Mouse (Mus musculus): Measurements from ENCODE around the gene Siglecf. TPM values are rescaled to one million over a fixed set of nuclear protein-coding genes. Genes with fewer than 3 reads are reported as not detected.
A peak's percentile ranks its signal among the peaks of the same experiment; 100 is the strongest.

Gene Siglecf
- polyA plus RNA-seq, 1 experiment from 2014 or later, result not detected

DNA sequence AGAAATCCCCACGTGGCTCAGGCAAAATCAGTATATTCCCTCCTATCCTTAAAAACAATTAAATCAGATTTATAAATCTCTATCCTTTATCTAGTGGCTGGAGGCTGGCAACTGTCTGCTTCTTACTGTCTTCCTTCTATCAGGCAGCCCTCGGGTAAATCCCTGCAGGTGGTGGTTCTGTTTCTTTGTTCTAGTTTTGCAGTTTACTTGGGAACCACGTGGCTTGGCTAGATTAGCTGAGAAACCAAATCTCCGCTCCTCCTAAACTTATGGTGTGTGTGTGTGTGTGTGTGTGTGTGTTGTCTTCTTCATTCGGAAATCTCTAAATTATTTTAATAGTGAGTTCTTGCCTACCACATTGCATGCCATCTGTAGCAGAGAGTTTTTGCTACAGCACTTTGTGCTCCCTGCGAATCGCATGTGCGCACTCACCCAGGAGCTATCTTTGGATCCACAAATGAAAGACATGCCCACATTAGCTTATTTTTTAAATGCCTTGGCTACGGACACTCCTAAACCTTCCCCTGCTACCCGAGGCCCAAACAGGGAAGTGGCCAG lies 24.8 kb upstream of the Siglecf start:
- Histone ChIP-seq H3K27ac (no peak overlapping the region), H3K36me3 (ENCODE audit: insufficient read depth, low read length) (no peaks in the 10 kb centered on the region), H3K27me3 (ENCODE audit: insufficient read depth, low read length) (no peaks in the 10 kb centered on the region), H3K4me2 (ENCODE audit: low read length) (no peak overlapping the region), H3K4me1 (replicated peaks; ENCODE audit: insufficient read depth, low read length) (no peaks in the 10 kb centered on the region), H3K9ac (ENCODE audit: low read depth, low read length) (no peak overlapping the region), H3K4me3 (replicated peaks; ENCODE audit: low read depth, low read length) (no peak overlapping the region), H3K9me3 (replicated peaks; ENCODE audit: low read length) (no peaks in the 10 kb centered on the region)
- ATAC-seq (replicated peaks; ENCODE audit: low FRiP score, low read depth), result no peak
- no peak for TF ChIP-seq CTCF (IDR thresholded peaks at IDR 0.05; ENCODE audit: low read depth)
- no peak for DNase-seq (ENCODE audit: low spot score)
- WGBS, result 65% methylated on average over 10 of the region's 10 CpGs

DNA sequence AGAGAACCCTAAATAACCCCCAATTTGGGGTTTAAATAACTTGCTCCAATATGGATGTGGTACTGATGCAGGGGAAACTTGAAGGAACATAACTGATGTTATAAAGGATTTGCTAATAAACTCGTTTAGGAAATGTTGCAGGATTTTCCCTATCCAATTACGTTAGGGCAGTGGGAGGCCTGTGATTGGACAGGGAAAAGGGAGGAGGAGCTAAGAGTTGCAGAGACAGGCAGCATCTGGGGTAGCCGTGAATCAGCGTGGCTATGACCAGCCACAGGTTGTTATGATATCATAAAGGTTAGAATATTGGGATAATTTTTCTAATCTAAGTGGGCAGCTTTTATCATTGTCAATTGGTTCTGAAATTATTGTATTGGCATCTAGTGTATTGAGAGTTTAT lies 23.0 kb upstream of the Siglecf start:
- 68% methylated on average over 4 of the region's 4 CpGs for WGBS
- no peaks in the 10 kb centered on the region for H3K9me3 ChIP-seq (replicated peaks; ENCODE audit: low read length)
- no peak for TF ChIP-seq CTCF (IDR thresholded peaks at IDR 0.05; ENCODE audit: low read depth)

GRCm38 (mm10) chr7:43333203-43333602 lies 17.9 kb upstream of the Siglecf start:
- no peak overlapping the region for H3K4me3 ChIP-seq (replicated peaks; ENCODE audit: low read depth, low read length)
- no peaks in the 10 kb centered on the region for H3K36me3 ChIP-seq (ENCODE audit: insufficient read depth, low read length)
- H3K4me2 ChIP-seq (ENCODE audit: low read length), result no peak overlapping the region
- no peaks in the 10 kb centered on the region for H3K4me1 ChIP-seq (replicated peaks; ENCODE audit: insufficient read depth, low read length)
- ATAC-seq (replicated peaks; ENCODE audit: low FRiP score, low read depth) (no peak), DNase-seq (ENCODE audit: low spot score) (no peak)
- peak; percentile 60 for TF ChIP-seq CTCF (IDR thresholded peaks at IDR 0.05; ENCODE audit: low read depth)
- 33% methylated on average over 5 of the region's 7 CpGs for WGBS
- no peak overlapping the region for H3K27ac ChIP-seq
- no peaks in the 10 kb centered on the region for H3K9me3 ChIP-seq (replicated peaks; ENCODE audit: low read length)
- H3K9ac ChIP-seq (ENCODE audit: low read depth, low read length), result no peak overlapping the region
- no peaks in the 10 kb centered on the region for H3K27me3 ChIP-seq (ENCODE audit: insufficient read depth, low read length)

More for the DNA sequence above, 23.0 kb upstream of the Siglecf start:
- Histone ChIP-seq H3K4me3 (replicated peaks; ENCODE audit: low read depth, low read length) (no peak overlapping the region), H3K9ac (ENCODE audit: low read depth, low read length) (no peak overlapping the region), H3K4me1 (replicated peaks; ENCODE audit: insufficient read depth, low read length) (no peaks in the 10 kb centered on the region), H3K36me3 (ENCODE audit: insufficient read depth, low read length) (no peaks in the 10 kb centered on the region), H3K27me3 (ENCODE audit: insufficient read depth, low read length) (no peaks in the 10 kb centered on the region), H3K27ac (no peak overlapping the region), H3K4me2 (ENCODE audit: low read length) (no peak overlapping the region)
- ATAC-seq (replicated peaks; ENCODE audit: low FRiP score, low read depth) (no peak), DNase-seq (ENCODE audit: low spot score) (no peak)

DNA sequence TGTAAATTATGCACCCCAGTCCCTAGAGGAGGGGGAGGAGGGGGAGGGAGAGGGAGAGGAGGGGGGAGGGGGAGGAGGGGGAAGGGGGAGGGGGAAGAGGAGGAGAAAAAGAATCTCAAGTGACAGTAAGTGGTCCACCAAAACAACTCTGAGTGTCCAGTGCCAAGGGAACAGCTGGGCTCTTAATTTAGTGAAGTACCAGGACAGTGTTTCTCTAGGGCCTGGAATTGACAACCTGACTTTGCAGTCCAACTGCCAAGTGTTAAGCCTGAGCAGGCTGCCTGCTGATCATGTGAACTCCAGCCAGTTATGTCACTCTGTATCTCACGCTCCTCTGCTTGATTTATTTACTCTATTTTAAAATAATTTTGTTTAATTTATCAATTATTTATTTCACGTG lies 17.2 kb upstream of the Siglecf start:
- TF ChIP-seq CTCF (IDR thresholded peaks at IDR 0.05; ENCODE audit: low read depth), result no peak
- Histone ChIP-seq H3K4me1 (replicated peaks; ENCODE audit: insufficient read depth, low read length) (no peaks in the 10 kb centered on the region), H3K36me3 (ENCODE audit: insufficient read depth, low read length) (no peaks in the 10 kb centered on the region), H3K27ac (no peak overlapping the region), H3K27me3 (ENCODE audit: insufficient read depth, low read length) (no peaks in the 10 kb centered on the region), H3K4me2 (ENCODE audit: low read length) (no peak overlapping the region), H3K9ac (ENCODE audit: low read depth, low read length) (no peak overlapping the region), H3K4me3 (replicated peaks; ENCODE audit: low read depth, low read length) (no peak overlapping the region), H3K9me3 (replicated peaks; ENCODE audit: low read length) (no peaks in the 10 kb centered on the region)
- ATAC-seq (replicated peaks; ENCODE audit: low FRiP score, low read depth), result no peak
- 57% methylated on average over 2 of the region's 2 CpGs for WGBS
- DNase-seq (ENCODE audit: low spot score), result no peak

GRCm38 (mm10) chr7:43340771-43341170 lies 10.4 kb upstream of the Siglecf start:
- peak; percentile 10 for DNase-seq (ENCODE audit: low spot score)
- Histone ChIP-seq H3K9me3 (replicated peaks; ENCODE audit: low read length) (no peaks in the 10 kb centered on the region), H3K36me3 (ENCODE audit: insufficient read depth, low read length) (no peaks in the 10 kb centered on the region), H3K27ac (no peak overlapping the region), H3K4me1 (replicated peaks; ENCODE audit: insufficient read depth, low read length) (no peaks in the 10 kb centered on the region), H3K9ac (ENCODE audit: low read depth, low read length) (no peak overlapping the region), H3K4me2 (ENCODE audit: low read length) (no peak overlapping the region), H3K27me3 (ENCODE audit: insufficient read depth, low read length) (no peaks in the 10 kb centered on the region), H3K4me3 (replicated peaks; ENCODE audit: low read depth, low read length) (no peak overlapping the region)
- no peak for ATAC-seq (replicated peaks; ENCODE audit: low FRiP score, low read depth)
- WGBS, result 38% methylated on average over 4 of the region's 4 CpGs
- TF ChIP-seq CTCF (IDR thresholded peaks at IDR 0.05; ENCODE audit: low read depth), result no peak

DNA sequence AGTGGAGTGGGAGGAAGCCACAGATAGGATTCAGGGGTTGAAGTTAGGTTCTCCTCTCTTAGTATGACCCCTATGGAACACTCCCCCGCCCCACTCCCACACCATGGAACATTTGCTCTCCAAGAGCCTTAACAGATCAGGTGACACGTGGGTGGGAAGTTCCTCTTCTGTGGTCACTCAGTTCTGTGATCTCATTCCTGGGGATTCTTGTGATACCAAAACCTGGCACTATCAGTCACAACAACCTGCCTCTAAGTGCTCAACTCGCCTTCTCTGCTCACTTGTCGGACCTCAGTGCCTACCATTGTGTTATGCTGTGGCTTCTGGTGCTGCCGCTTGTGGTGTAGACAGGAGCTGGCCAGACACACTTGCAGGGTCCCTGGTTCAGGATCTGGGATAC lies 8.0 kb upstream of the Siglecf start:
- Histone ChIP-seq H3K9me3 (replicated peaks; ENCODE audit: low read length) (no peaks in the 10 kb centered on the region), H3K9ac (ENCODE audit: low read depth, low read length) (no peak overlapping the region), H3K27ac (no peak overlapping the region), H3K27me3 (ENCODE audit: insufficient read depth, low read length) (no peaks in the 10 kb centered on the region), H3K4me2 (ENCODE audit: low read length) (no peak overlapping the region), H3K36me3 (ENCODE audit: insufficient read depth, low read length) (no peaks in the 10 kb centered on the region), H3K4me3 (replicated peaks; ENCODE audit: low read depth, low read length) (no peak overlapping the region), H3K4me1 (replicated peaks; ENCODE audit: insufficient read depth, low read length) (no peaks in the 10 kb centered on the region)
- TF ChIP-seq CTCF (IDR thresholded peaks at IDR 0.05; ENCODE audit: low read depth), result no peak
- DNase-seq (ENCODE audit: low spot score), result peak; percentile 27
- no peak for ATAC-seq (replicated peaks; ENCODE audit: low FRiP score, low read depth)
- 53% methylated on average over 5 of the region's 5 CpGs for WGBS

DNA sequence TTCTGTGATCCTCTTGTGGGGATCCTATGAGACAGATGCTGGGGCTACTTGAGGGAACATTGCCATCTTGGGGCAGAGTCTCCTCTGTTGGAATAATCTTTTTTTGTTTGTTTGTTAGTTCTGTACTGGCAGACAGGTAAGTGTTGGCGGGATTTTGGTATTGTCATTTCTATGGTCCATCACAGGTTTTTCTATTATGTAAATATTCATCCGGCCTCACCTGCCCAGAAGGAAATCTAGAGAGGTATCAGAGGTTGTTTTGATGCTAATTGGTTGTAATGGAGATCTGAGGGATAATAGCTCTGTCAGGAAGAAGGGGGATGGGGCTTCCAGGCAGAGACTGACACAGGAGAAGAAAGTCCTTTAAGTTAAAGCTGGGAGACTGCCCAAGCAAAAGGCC lies 7.1 kb upstream of the Siglecf start:
- Histone ChIP-seq H3K27ac (no peak overlapping the region), H3K4me1 (replicated peaks; ENCODE audit: insufficient read depth, low read length) (no peaks in the 10 kb centered on the region), H3K27me3 (ENCODE audit: insufficient read depth, low read length) (no peaks in the 10 kb centered on the region), H3K9me3 (replicated peaks; ENCODE audit: low read length) (no peaks in the 10 kb centered on the region), H3K4me2 (ENCODE audit: low read length) (no peak overlapping the region), H3K36me3 (ENCODE audit: insufficient read depth, low read length) (no peaks in the 10 kb centered on the region), H3K4me3 (replicated peaks; ENCODE audit: low read depth, low read length) (no peak overlapping the region), H3K9ac (ENCODE audit: low read depth, low read length) (no peak overlapping the region)
- DNase-seq (ENCODE audit: low spot score) (no peak), ATAC-seq (replicated peaks; ENCODE audit: low FRiP score, low read depth) (no peak)
- 75% methylated on average over 2 of the region's 2 CpGs for WGBS
- TF ChIP-seq CTCF (IDR thresholded peaks at IDR 0.05; ENCODE audit: low read depth), result no peak
